In genomic region chr14:101838231-101838839, GRCm38 (mm10) we compare ENCODE assay signal across 10 mouse cellular contexts.
A peak's percentile ranks its signal among the peaks of the same experiment; 100 is the strongest.
DNase-seq lines count a peak whose midpoint lies in the region; ATAC-seq lines count a peak whose summit lies in the region.
"Had no signal": no experiment of that assay in that cellular context is flagged by ENCODE, and none has a peak within 500 bp of the region (broad histone marks: within the 10 kb centered on the region; RNA-seq: fewer than 3 reads in every experiment).

No protein-coding gene starts in this region.

- H3K4me1 ChIP-seq in forebrain, embryonic 16.5 days (replicated peaks; ENCODE audit: control insufficient read depth, insufficient read depth, low read length): peaks cover 8% of the 10 kb centered on the region

- no peaks in the 10 kb centered on the region for H3K9me3 ChIP-seq in forebrain, embryonic 16.5 days (ENCODE audit: control insufficient read depth, low read length)
- H3K9me3 ChIP-seq: heart, embryonic 15.5 days; liver, embryonic 15.5 days had no signal

- H3K4me2 ChIP-seq in forebrain, embryonic 16.5 days (ENCODE audit: low read length): peak overlapping the region; percentile 8
- H3K4me2 ChIP-seq: heart, embryonic 15.5 days; liver, embryonic 15.5 days had no signal

- 41% methylated on average over 7 of the region's 7 CpGs for WGBS in forebrain, embryonic 16.5 days

- no peaks in the 10 kb centered on the region for H3K27me3 ChIP-seq in forebrain, embryonic 16.5 days (replicated peaks; ENCODE audit: control insufficient read depth, insufficient read depth, low read length)
- H3K27me3 ChIP-seq: heart, embryonic 15.5 days; liver, embryonic 15.5 days had no signal

- H3K27ac ChIP-seq in forebrain, embryonic 16.5 days (ENCODE audit: low read length): no peak overlapping the region
- H3K27ac ChIP-seq: liver, embryonic 15.5 days had no signal

- no peak overlapping the region for H3K9ac ChIP-seq in forebrain, embryonic 16.5 days (replicated peaks; ENCODE audit: low read depth, low read length)
- H3K9ac ChIP-seq: heart, embryonic 15.5 days; liver, embryonic 15.5 days had no signal

- ATAC-seq in forebrain, embryonic 16.5 days: peak; percentile 65

- no peak overlapping the region for H3K4me3 ChIP-seq in forebrain, embryonic 16.5 days (replicated peaks; ENCODE audit: low read length)
- H3K4me3 ChIP-seq: heart, embryonic 15.5 days; liver, embryonic 15.5 days had no signal

- DNase-seq in cerebellum, postnatal 14 days: peak; percentile 17 to 20
- DNase-seq in cerebellum, adult 9-10 months: no peak
- peak; percentile 50 to 54 for DNase-seq in left cerebral cortex, adult 18-20 months (ENCODE audit: low spot score in 2 of 2)
- no peak for DNase-seq in left cerebral cortex, adult 11 months (ENCODE audit: low spot score)
- DNase-seq in right cerebral cortex, postnatal 14 days: peak; percentile 44
- DNase-seq in spleen, postnatal 10 days (ENCODE audit: low spot score in 2 of 2): no peak
- DNase-seq in cerebellum, adult 8-10 months: no peak

- H3K36me3 ChIP-seq in forebrain, embryonic 16.5 days (ENCODE audit: control insufficient read depth, insufficient read depth): no peaks in the 10 kb centered on the region
- H3K36me3 ChIP-seq: heart, embryonic 15.5 days; liver, embryonic 15.5 days had no signal

Comparison
In these comparisons a context has a peak if more than half of its experiments do, and no peak if none do; other contexts are left out.
1. DNase-seq: peak in cerebellum, postnatal 14 days (2 of 2), left cerebral cortex, adult 18-20 months (2 of 2) and right cerebral cortex, postnatal 14 days (single experiment); none in cerebellum, adult 9-10 months (single experiment), left cerebral cortex, adult 11 months (single experiment), spleen, postnatal 10 days (0 of 2) and cerebellum, adult 8-10 months (single experiment).